Mouse (Mus musculus): Measurements from ENCODE around the gene 2310022A10Rik. TPM values are rescaled to one million over a fixed set of nuclear protein-coding genes. Genes with fewer than 3 reads are reported as not detected.

2310022A10Rik gene
- total RNA-seq (2021), result 10 to 100 TPM; 54.9 to 58.4 TPM

GRCm38 (mm10) chr7:27552931-27553513 is at the start of gene 2310022A10Rik, which contains the start of gene Pld3:
TSS of gene 2310022A10Rik (plus strand) at chr7:27553233.
TSS of gene Pld3 (minus strand) at chr7:27553218.
- DNase-seq, result peak; percentile 96

GRCm38 (mm10) chr7:27506765-27507370 is 46.2 kb upstream of the 2310022A10Rik start:
- no peak for DNase-seq

DNA sequence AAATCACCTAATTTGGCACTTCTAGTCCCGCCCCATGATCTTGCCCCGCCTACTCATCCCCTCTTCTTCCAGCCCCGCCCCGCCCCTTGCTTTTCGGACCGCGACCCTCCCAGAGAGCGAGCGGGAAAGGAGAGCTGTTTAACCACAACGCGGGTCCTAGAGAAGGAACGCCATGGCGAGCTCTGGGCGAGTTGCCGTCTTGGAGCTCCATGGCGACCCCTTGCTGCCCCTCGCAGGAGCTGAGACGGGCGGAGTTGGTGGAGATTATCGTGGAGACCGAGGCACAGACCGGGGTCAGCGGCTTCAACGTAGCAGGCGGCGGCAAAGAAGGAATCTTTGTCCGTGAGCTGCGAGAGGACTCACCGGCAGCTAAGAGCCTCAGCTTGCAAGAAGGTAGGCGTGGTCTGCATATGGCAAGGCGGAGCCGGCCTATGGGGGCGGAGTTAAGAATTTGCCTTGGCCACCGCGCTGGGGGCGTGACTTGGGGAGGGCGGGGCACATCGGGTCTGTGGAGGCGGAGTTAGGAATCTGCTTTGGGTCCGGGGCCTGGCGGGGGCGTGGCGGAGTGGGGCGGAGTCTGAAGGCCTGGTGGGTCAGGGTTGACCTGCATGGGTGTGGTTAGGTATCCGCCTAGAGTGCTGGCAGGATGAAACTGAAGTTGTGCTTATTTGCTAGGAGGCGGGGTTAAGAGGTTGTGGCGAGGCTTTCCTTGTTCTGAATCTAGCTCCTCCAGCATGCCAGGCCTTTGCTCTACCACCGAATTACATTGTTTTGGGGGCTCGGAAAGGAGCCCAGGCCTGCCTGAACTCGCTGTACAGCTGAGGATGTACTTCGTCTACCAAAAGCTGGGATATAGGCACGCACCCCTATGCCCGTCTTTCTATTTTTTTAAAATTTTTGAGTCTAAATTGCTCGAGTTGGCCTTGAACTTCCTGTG is 45.1 kb upstream of the 2310022A10Rik start:
- peak; percentile 99 for DNase-seq

DNA sequence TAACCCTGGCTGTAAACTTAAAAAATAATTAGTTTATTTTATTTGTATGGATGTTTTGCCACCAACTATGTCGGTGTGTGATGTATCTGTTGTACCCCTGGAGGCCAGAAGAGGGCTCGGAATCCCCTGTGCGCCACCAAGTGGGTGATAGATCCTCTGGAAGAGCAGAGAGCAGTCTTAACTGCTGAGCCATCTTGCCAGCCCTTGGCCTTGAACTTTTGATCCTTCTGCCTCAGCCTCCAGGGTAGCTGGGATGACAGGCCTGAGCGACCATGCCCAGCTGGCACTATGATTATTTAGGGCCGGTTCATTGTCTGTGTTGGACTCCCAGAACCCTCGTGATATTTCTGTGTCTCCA is 44.4 kb upstream of the 2310022A10Rik start:
- DNase-seq, result peak; percentile 76

DNA sequence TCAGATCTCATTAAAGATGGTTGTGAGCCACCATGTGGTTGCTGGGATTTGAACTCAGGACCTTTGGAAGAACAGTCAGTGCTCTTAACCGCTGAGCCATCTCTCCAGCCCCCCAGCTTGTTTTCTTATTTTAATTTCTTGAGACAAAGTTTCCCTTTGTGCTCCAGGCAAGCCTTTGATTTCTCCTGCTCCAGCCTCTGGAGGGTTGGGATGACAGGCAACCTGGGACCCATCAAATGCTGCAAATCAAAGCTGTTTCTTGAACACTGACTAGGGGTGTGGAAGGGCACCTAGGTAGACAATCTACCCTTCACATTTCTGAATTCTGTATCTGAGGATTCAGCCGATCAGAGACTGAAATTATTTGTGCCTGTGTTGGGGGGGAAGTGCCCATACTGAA is 42.2 kb upstream of the 2310022A10Rik start:
- no peak for DNase-seq

- no peak for DNase-seq
Observed at GRCm38 (mm10) chr7:27514961-27515360, 38.1 kb upstream of the 2310022A10Rik start.

- no peak for DNase-seq
Observed at GRCm38 (mm10) chr7:27518314-27518713, 34.7 kb upstream of the 2310022A10Rik start.

DNA sequence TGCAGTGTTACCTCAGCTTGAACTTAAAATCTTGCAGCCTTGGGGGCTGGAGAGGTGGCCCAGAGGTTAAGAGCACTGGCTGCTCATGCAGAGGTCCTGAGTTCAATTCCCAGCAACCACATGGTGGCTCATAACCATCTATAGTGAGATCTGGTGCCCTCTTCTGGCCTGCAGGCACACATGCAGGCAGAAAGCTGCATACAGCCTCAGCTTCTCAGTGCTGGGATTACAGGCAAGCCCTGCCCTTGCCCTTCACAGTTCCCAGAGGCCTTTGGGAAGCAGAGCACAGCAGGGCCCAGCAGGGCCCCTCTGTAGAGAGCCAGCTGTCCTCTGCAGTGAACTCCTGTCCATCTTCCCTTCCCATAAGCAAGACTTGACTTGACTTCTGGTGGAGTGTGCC is 32.9 kb upstream of the 2310022A10Rik start:
- no peak for DNase-seq

DNA sequence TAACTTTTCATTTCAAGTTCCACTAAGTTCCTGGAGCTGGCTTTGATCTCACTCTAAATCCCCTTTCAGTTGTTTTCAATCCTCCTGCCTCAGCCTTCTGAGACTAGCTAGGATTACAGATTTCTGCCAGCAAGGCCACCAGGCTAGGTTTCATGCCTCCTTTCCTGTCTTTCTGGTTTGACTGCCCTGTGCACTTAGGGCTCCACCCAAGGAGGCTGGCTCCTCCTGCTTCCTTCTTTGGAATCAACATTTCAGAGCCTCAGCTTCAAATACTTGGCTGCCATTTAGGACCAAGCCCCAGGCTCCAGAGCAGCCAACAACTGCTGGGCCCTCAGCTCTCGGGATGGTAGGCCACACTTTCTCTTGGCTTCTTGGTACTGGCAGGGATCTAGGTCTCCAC is 32.4 kb upstream of the 2310022A10Rik start:
- no peak for DNase-seq

DNA sequence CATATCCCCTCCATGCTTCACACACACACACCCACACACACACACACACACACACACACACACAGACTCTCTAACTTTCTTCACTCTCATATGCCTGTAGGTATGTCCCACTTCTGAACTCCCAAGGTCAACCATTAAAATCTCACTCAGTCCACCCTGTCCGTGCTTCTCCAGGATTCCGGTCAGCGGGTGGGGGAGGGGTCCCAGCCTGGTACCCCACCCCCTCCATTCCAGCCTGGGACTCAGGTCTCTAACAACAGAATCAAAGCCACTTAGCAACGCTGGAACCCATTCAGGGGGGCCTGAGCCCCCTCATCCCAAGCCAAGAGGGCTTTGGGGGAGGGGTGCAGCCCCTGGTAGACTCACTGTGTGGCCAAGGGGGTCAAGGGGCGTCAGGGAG is 30.1 kb upstream of the 2310022A10Rik start, which contains the start of gene Hipk4:
Hipk4 (plus strand) TSS at position 301 of the 400 bp plus-strand sequence.
- no peak for DNase-seq

GRCm38 (mm10) chr7:27523805-27524204 is 29.2 kb upstream of the 2310022A10Rik start:
- no peak for DNase-seq

DNA sequence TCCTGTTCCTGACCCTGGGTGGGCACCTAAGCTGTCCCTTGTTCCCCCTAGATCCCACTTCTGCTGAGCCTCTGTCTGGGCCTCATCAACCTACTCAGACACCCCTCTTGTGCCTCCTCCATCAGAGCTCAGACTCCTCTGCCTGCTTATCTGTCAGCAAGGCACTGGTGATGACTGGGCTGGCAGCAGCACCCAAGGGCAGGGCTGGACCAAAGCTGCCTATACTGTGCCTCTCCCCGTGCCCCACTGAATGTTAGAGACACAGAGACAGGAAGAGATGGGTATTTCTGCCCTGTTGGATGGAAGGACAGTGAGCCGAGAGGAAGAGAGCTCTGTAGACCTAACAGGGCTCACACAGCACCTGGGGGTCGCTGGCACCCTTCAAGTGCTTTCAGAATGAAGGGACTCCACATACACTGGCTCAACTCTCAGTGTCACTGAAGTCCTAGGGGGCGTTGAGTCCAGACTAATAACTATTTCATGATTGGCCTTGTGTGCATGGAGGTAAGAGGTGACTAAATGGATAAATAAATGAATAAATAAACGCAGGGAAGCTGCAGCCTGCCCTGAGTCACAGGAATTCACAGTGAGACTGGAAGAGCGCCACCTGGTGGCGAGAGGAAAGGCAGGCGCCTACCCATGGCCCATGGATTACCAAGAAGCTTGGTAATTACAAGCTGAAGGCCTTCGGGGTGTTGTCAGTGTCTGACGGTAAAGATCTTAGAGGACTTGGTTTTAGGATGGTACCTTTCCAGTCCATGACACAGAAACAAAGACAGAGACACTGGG is 26.8 kb upstream of the 2310022A10Rik start:
- DNase-seq, result peak; percentile 83

GRCm38 (mm10) chr7:27529070-27529469 is 24.0 kb upstream of the 2310022A10Rik start:
- no peak for DNase-seq

- DNase-seq, result no peak
Observed at GRCm38 (mm10) chr7:27530937-27531336, 22.1 kb upstream of the 2310022A10Rik start.

- DNase-seq, result no peak
Observed at GRCm38 (mm10) chr7:27531707-27532106, 21.3 kb upstream of the 2310022A10Rik start.

DNA sequence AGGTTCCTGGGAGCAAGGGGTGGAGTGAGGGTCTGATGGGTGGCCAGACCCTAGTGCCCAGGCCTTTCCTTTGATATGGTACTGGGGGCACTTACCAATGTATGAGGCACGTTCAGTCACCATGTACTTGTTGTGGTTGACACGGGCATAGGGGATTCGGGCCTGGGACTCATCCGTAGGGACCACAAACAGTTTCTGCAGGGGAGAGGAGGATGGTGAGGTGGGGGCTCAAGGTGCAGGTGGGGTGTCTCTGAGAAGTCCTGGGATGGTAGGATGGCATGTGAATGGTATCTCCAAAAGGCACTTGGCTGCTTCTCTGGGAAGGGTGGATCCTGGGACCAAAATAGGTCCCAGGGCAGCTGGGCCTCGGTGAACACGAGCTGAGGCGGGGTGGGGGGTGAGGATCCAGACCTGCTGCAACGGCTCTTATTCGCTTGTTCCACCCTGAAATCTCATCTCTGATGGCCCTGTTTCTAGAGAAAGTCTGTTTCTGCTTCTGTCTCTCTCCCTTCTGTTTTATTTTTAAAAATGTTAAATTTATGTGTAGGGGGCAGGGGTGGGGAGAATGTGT is 20.5 kb upstream of the 2310022A10Rik start:
- no peak for DNase-seq

DNA sequence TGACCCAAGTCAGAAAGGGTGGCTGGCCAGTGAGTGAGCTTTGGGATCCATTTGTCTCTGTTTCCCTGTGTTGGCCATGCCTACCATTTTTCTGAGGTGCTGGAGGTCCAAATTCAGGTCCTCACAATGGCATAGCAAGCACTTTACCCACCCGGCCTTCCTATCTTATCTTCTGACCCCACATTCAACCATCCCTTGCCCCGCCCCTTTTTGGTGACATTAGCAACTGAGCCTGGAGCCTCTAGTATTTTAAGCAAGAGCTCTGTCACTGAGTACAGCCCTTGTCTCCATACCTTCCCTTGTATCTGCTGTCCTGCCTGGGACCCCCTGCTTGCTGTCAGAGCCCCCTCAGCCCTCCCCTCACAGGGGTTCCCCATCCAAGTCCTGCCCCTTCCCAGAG is 17.6 kb upstream of the 2310022A10Rik start:
- no peak for DNase-seq

- no peak for DNase-seq
Observed at GRCm38 (mm10) chr7:27536618-27537017, 16.4 kb upstream of the 2310022A10Rik start.

DNA sequence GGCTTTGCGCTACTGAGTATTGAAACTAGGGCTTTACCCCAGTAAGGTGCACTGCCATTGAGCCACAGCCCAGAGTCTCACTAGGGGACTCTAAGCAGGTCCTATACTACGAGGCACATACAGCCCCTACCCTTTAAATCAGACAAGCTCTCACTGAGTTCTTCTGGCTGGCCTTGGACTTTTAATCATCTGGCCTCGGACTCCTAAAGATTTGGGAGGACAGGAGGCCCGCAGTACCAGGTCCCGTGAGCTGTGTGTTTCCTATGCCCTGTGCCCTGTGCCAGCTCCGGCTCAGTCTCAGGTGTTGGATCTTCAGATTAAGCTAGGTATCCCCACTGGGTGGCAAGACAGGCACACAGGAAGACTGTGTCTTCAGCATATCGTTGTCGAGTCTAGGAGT is 15.0 kb upstream of the 2310022A10Rik start:
- no peak for DNase-seq

DNA sequence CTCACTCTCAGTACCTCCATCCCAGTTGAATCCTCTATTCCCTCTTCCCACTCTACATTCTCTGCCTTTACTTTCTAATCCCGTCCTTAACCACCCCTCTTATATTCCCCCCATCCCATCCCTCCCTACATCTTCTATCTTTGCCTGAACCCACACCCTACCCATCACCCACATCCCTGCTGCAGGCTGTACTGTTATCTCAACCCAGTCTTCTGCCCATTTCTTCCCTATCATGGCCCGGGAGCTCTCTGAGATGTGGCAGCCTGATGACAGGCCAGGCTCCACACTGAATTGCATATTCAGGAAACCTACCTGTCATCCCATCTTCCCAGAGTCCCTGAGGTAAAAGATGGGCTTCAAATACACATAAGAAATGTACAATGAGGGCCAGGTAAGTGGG is 14.2 kb upstream of the 2310022A10Rik start:
- DNase-seq, result no peak

DNA sequence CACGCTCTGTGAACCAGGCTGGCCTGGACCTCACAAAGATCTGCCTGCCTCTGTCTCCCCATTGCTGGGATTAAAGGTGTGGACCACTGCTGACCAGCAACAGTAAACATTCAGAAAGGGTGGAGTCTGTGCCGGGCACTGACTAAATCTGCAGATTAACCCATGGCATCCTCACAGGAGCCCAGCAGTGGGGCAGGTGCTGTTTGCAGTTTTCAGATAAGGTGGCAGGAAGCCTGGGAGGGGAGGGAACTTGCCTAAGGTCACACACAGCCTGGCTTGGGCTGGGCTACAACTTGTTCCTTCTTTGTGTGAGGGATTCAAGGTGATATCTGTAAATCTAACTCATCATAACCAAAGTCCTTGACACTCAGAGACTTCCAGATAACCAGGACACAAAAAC is 12.5 kb upstream of the 2310022A10Rik start:
- no peak for DNase-seq

DNA sequence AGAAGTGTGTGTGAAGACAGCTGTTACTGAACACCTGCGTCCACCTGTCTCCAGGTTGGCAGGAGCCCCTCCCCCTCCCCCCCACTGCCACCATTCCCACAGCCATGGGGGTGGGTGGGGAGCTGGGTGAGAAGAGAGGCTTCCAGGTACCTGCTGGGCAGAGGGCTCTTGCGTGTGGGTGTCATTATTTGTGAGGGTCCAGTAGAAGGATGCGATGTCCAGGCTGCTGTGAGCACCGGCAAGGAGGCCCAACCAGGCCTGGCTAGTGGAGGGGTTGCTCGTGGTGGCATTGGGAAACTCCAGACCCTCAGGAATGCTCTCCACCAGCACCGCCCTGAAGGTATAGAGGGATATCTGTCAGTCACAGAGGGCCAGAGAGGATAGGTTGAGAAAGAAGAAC is 12.1 kb upstream of the 2310022A10Rik start:
- no peak for DNase-seq
